Mouse (Mus musculus) layer of hippocampus, adult 9-10 months (tissue): ENCODE results near the gene Bace2.

Experiments used
- DNase-seq: peaks from one replicate; pipeline ENCODE4 v3.0.0; 2022; ENCODE audit warnings: low spot score

The Bace2 gene

GRCm38 (mm10) chr16:97467993-97468791 is 111.7 kb downstream of the Bace2 start:
- DNase-seq = no peak

- DNase-seq = no peak
Measured at GRCm38 (mm10) chr16:97474671-97475070, 118.1 kb downstream of the Bace2 start.

GRCm38 (mm10) chr16:97475581-97475980 is 119.0 kb downstream of the Bace2 start:
- no peak for DNase-seq

- no peak for DNase-seq
Measured at GRCm38 (mm10) chr16:97476524-97476923, 120.0 kb downstream of the Bace2 start.

- DNase-seq = no peak
Measured at GRCm38 (mm10) chr16:97478655-97479054, 122.1 kb downstream of the Bace2 start.

GRCm38 (mm10) chr16:97492369-97492768 is 135.8 kb downstream of the Bace2 start:
- no peak for DNase-seq
